Mouse (Mus musculus) right cerebral cortex, postnatal 36 days (tissue): Measurements from ENCODE around the gene Hck.

ENCODE experiments used
- DNase-seq, 2 experiments: peaks; one replicate each; pipeline ENCODE4 v3.0.0; 2022; ENCODE audit warnings: low spot score in 2 of 2, mixed read lengths in 1 of 2

The Hck gene

DNA sequence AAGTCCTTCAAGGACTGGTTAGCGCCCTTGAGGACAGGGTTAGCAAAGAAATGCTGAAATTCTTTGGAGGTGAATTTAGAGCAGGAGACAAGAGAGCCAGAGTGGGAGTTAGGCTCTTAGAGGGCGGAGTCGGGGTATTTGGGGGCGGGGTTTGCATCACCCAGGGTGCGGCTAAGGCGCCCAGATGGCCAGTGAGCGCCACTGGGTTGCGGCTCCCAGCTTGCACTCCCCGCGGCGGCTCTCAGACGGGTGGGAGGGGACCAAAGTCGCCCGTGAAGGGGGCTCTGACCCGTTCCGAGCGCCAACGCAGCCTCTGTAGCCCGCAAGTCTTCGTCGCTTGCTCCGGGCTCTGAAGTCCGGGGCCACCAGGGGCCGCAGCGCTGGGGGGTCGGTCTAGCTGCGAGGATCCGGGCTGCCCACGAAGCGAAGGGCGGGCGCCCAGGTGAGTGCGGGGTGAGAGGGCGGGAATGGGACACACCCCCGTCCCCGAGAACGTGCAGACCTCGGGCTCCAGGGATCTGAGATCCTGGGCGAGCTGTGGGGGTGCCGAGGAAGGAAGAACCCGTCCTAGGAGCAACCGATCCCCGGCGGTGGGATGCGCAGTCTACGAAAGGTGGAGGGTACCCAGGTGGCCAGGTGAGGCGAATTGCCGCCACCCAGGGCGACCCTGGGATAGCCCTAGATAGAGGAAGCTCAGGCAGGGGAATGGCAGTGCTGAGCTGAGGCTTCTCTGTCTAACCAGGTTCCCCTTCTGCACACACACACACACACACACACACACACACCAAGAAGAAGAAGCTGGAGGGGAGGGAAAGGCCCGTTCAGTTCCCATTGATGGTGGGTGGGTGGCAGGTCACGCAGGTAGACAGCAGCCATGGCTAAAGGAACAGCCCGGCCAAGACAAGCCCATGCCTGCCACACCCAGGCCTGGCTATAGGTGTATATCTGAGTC, at the start of gene Hck:
TSS of gene Hck (plus strand) at position 156 of the 952 bp plus-strand sequence.
- DNase-seq = no peak

DNA sequence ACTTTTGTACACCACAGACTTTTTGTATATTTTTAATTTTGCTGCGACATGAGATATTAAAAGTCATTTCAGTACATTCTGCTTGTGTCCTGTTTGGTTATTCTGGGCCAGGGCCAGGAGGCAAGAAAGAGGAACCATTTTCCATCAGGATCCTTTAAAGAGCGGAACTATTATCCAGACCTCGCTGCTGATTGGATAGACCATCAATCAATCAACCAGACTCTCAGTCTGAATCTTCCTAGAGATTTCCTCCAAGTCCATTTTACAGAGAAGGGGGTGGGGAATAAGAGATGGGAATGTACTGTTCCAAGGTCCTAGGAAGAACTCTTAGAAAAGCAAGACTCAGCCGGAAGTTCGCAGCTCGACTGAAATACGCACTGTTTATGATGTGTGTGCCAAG, 48.1 kb upstream of the Hck start:
- no peak for DNase-seq

GRCm38 (mm10) chr2:153063394-153063793, 44.9 kb upstream of the Hck start:
- no peak for DNase-seq

- no peak for DNase-seq
These were observed 43.9 kb upstream of the Hck start for GRCm38 (mm10) chr2:153064190-153064970.

DNA sequence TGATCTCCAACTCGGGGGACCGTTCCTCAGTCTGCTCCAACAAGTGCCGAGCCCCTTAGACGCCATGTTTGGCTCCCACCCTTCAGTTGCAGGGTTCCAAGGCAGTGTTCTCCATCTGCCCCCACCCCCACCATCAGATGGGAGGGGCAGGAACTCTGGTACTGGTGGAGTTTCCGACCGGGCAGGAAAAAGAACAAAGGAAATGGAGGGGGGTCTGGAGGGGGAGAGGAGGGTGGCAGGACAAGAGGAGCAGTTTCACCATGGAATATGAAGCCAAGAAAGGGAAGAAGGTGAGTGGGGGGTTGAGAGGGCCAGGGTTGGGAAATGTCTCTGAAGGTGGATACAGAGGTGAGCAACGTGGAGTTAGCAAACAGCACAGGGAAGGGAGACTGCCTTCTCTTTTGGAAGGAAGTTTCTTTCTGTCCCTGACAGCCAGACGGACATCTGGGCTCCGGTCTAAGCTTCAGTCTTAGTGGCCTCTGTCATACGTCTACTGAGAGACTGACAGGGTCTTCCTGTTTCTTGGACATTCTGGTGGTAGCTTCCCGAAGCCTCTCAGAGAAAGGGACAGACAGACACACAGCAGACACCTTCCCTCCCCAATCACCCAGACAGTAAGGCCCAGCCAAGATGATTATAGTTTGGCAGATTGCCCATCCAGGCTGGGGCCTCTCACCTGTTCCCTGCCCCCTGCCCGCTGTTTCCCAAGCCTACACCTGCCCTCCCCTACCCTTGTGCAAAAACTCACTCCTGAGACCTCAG, 42.3 kb upstream of the Hck start, which contains the start of gene Ccm2l:
TSS of gene Ccm2l (plus strand) at position 209 of the 762 bp plus-strand sequence.
- DNase-seq = no peak

DNA sequence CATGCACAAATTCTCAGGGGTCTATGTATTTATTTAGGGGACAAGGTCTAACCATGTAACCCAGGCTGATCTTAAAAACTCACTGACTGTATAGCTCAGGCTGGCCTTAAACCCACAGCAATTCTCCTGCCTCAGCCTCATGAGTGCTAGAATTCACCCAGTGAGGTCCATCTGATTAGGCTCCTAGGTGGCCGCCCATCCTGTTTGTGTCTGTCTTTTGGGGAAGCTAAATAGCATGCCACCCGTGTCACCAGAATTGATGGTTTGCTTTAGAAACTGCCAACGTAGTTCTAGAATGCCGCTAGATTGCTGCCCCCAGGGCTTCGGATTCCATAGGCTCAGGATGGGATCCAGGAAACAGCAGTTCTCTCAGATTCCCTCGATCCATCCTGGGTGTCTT, 41.3 kb upstream of the Hck start:
- no peak for DNase-seq

- DNase-seq = no peak
These were observed 37.3 kb upstream of the Hck start for GRCm38 (mm10) chr2:153070762-153071490.

DNA sequence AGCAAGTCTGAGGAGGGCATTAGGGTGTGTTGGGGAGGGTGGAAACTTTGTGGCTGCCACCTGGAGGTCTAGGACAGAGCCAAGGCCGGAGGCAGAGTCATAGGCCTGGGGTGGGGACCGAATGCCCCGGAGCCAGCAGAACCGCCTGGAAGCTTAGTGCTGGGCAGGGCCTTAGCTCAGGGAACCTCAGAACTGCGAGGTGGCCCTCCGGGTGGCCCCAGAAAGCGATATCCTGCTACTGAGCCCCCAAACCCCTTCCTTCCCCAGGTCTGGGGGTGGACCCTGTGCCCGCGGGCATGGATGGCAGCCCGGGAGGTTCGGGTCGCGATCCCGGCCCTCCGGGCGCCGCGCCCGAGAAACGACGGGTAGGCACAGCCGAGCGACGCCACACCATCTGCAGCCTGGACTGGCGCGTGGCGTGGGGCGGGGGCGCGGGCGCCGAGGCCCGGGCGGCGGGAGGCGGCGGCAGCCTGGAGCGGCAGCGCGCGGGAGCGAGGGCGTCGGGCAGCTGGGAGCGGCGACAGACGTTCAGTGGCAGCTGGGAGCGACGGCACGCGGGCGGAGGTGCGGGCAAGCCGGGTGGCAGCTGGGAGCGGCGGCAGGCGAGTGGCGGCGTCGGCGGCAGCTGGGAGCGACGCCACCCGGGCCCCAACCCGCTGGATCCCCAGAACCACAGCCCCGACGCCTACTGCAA, 36.6 kb upstream of the Hck start:
- DNase-seq = peak; percentile 51 to 52

- DNase-seq = no peak
These were observed 33.6 kb upstream of the Hck start for GRCm38 (mm10) chr2:153074651-153075050.

DNA sequence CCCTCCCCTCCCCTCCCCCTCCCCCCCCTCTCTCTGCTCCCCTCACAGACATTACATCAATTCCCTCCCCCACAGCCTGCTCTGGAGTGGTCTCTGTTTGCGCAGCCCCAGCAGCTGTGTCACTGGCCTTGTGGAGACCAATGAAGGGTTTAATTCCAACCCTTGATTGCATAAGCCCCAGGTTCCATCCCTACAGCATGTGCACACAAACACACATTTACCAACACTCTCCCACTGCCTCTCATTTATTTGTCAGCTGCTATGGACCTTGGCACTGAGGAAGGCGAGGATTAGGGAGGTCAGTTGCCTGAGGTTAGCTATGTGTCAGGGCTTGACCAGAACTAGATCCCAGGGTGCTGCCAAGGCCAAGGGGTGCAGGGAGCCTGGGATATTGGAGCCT, 32.3 kb upstream of the Hck start:
- no peak for DNase-seq

DNA sequence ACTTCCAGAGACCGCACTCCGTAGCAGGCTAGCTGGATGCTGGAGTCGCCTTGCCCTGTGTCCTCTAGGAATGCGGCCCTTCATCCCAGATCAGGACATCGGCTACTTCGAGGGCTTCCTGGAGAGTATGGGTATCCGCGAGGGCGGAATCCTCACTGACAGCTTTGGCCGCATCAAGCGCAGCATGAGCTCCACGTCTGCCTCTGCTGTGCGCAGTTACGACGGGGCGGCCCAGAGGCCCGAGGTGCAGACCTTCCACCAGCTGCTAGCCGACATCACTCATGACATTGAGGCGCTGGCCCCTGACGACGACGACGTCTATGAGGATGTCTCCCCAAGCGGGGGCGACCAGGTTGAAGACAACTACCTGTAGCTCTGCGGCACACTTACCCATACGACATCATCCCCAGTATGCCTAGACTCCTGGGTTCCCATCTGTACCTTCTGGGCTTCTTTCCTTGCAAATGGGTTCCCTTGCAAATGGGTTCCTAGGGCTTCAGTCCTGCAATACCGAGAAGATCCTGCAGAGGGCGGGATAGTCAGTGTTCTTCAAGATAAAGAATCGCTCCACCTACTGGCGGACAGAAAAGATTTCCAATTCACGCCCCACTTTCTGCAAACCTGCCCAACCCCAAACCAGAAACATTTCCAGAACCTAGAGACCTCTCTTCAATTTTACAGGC, 27.3 kb upstream of the Hck start:
- DNase-seq = peak; percentile 58 to 61

DNA sequence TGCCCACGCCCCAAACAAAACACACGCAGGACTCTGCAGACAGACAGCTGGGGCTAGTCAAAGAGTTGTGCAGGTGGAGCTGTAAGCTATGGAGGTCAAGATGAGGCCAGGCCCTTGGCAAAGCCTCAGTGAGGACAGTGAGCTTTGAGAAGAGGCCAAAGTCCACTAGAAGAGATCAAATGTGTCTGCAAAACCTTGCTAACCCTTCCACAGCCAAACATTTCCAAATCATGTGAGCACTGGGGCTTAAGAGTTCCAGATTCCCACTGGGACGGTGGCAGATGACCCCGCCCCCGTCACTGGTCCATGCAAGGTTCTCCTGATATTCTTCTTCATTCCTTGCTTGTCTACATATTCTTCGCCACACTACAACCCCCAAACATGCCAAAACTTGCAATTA, 26.4 kb upstream of the Hck start:
- no peak for DNase-seq

GRCm38 (mm10) chr2:153083275-153083674, 25.0 kb upstream of the Hck start:
- no peak for DNase-seq

DNA sequence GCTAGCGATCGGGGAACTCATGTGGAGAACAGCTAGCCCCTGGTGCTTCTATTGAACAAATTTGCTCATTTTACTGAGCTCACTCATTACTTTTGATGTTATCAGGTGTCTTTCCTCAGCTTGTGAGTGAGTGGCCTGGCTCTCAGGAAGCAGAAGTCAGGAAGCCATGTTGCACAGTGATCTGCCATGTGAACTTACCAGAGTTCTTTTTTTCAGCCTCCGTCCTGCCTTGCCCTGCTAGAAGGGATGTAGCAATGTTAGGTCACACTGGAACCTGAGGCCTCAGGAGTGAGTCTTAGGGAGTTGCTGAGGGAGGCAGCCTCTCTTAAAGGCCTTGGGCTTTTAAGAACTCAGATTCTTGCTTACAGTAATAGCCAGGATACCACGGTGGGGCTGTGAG, 24.4 kb upstream of the Hck start:
- DNase-seq = no peak

- DNase-seq = no peak
These were observed 23.8 kb upstream of the Hck start for GRCm38 (mm10) chr2:153084261-153084976.

DNA sequence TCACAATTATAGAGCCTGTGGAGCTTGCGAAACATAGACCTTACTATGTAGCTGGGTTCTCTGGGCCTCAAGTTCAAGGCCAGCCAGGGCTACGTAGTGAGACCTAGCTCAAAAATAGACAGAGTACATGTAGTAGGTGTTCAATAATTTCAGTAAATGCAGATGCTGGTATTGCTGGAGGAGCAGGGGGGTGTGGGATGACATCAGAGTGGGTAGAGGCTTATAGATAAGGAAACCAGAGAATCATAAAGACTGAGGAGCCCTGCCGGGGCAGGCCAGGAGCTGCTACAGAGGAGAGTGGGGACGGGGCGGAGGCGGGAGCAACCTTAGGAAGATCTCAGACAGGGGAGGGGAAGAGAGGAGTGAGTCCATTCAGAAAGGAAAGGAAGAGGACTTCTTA, 22.7 kb upstream of the Hck start:
- no peak for DNase-seq

GRCm38 (mm10) chr2:153086166-153086565, 22.1 kb upstream of the Hck start:
- no peak for DNase-seq

DNA sequence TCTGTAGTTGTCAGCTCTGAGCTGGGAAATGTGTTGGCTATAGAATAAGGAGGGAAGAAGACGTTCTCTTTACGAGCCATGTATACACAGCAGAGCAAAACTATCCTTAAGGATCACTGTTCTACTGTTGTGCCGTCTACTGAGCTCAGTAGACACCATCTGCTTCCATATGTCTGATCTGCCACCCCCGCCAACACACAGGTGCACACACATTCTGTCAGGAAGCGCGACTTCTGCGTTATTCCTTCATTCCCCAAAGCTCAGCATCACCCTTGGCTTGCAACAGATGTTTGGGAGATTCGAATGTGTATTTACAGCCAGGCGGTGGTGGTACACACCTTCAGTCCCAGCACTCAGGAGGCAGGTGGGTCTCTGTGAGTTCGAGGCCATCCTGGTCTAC, 21.2 kb upstream of the Hck start:
- no peak for DNase-seq

GRCm38 (mm10) chr2:153089316-153089715, 19.0 kb upstream of the Hck start:
- no peak for DNase-seq
